Mouse (Mus musculus): ENCODE data around the gene Cadm3. TPM values are rescaled to one million over a fixed set of nuclear protein-coding genes. Genes with fewer than 3 reads are reported as not detected.

Gene Cadm3
- total and polyA plus RNA-seq, 3 experiments: not detected

Other genes starting within 250 kb of the Cadm3 start
- not detected in 2 replicates for gene Olfr1408, start 230.3 kb downstream of the Cadm3 start, total RNA-seq (2012; rRNA removed)
- gene Olfr1408, start 230.3 kb downstream of the Cadm3 start, total RNA-seq (2014; rRNA removed): not detected in 2 replicates
- gene Olfr1408, start 230.3 kb downstream of the Cadm3 start, polyA plus RNA-seq (2012; ENCODE audit: insufficient read length, low read depth): not detected in 2 replicates
- gene Olfr1406, start 177.1 kb downstream of the Cadm3 start, total RNA-seq (2012; rRNA removed): not detected in 2 replicates
- gene Olfr1406, start 177.1 kb downstream of the Cadm3 start, total RNA-seq (2014; rRNA removed): not detected in 2 replicates
- not detected in 2 replicates for gene Olfr1406, start 177.1 kb downstream of the Cadm3 start, polyA plus RNA-seq (2012; ENCODE audit: insufficient read length, low read depth)
- gene Olfr218, start 169.9 kb downstream of the Cadm3 start, total RNA-seq (2012; rRNA removed): not detected in 2 replicates
- gene Olfr218, start 169.9 kb downstream of the Cadm3 start, total RNA-seq (2014; rRNA removed): not detected in 2 replicates
- not detected in 2 replicates for gene Olfr218, start 169.9 kb downstream of the Cadm3 start, polyA plus RNA-seq (2012; ENCODE audit: insufficient read length, low read depth)
- gene Olfr1404, start 155.3 kb downstream of the Cadm3 start, total RNA-seq (2012; rRNA removed): not detected in 2 replicates
- gene Olfr1404, start 155.3 kb downstream of the Cadm3 start, total RNA-seq (2014; rRNA removed): not detected in 2 replicates
- not detected in 2 replicates for gene Olfr1404, start 155.3 kb downstream of the Cadm3 start, polyA plus RNA-seq (2012; ENCODE audit: insufficient read length, low read depth)
- gene Fcer1a, start 140.5 kb downstream of the Cadm3 start, total RNA-seq (2012; rRNA removed): not detected in 2 replicates
- not detected in 2 replicates for gene Fcer1a, start 140.5 kb downstream of the Cadm3 start, total RNA-seq (2014; rRNA removed)
- not detected in 2 replicates for gene Fcer1a, start 140.5 kb downstream of the Cadm3 start, polyA plus RNA-seq (2012; ENCODE audit: insufficient read length, low read depth)
- gene Olfr418, start 101.7 kb downstream of the Cadm3 start, total RNA-seq (2012; rRNA removed): not detected in 2 replicates
- gene Olfr418, start 101.7 kb downstream of the Cadm3 start, total RNA-seq (2014; rRNA removed): not detected in 2 replicates
- gene Olfr418, start 101.7 kb downstream of the Cadm3 start, polyA plus RNA-seq (2012; ENCODE audit: insufficient read length, low read depth): not detected in 2 replicates
- not detected in 2 replicates for gene Mptx2, start 89.9 kb downstream of the Cadm3 start, total RNA-seq (2012; rRNA removed)
- gene Mptx2, start 89.9 kb downstream of the Cadm3 start, total RNA-seq (2014; rRNA removed): not detected in 2 replicates
- gene Mptx2, start 89.9 kb downstream of the Cadm3 start, polyA plus RNA-seq (2012; ENCODE audit: insufficient read length, low read depth): not detected in 2 replicates
- gene Ackr1, start 33.9 kb downstream of the Cadm3 start, total RNA-seq (2012; rRNA removed): not detected in 2 replicates
- gene Ackr1, start 33.9 kb downstream of the Cadm3 start, total RNA-seq (2014; rRNA removed): not detected in 2 replicates
- gene Ackr1, start 33.9 kb downstream of the Cadm3 start, polyA plus RNA-seq (2012; ENCODE audit: insufficient read length, low read depth): not detected in 2 replicates
- gene Aim2, start 16.8 kb downstream of the Cadm3 start, total RNA-seq (2012; rRNA removed): 59.7 and 59.8 TPM in 2 replicates
- 117 and 130 TPM in 2 replicates for gene Aim2, start 16.8 kb downstream of the Cadm3 start, total RNA-seq (2014; rRNA removed)
- 83.7 and 87.0 TPM in 2 replicates for gene Aim2, start 16.8 kb downstream of the Cadm3 start, polyA plus RNA-seq (2012; ENCODE audit: insufficient read length, low read depth)
- gene Ifi206, start 123.3 kb upstream of the Cadm3 start, total RNA-seq (2012; rRNA removed): not detected in 2 replicates
- gene Ifi206, start 123.3 kb upstream of the Cadm3 start, total RNA-seq (2014; rRNA removed): 0.65 TPM in 1 of 2 replicates, not detected in the other
- gene Ifi206, start 123.3 kb upstream of the Cadm3 start, polyA plus RNA-seq (2012; ENCODE audit: insufficient read length, low read depth): 0.33 and 0.56 TPM in 2 replicates
- not detected in 2 replicates for gene Ifi214, start 168.3 kb upstream of the Cadm3 start, total RNA-seq (2012; rRNA removed)
- gene Ifi214, start 168.3 kb upstream of the Cadm3 start, total RNA-seq (2014; rRNA removed): 0.16 TPM in 1 of 2 replicates, not detected in the other
- gene Ifi214, start 168.3 kb upstream of the Cadm3 start, polyA plus RNA-seq (2012; ENCODE audit: insufficient read length, low read depth): 0.09 and 0.40 TPM in 2 replicates
- 41.2 and 46.5 TPM in 2 replicates for gene Ifi213, start 231.6 kb upstream of the Cadm3 start, total RNA-seq (2012; rRNA removed)
- gene Ifi213, start 231.6 kb upstream of the Cadm3 start, total RNA-seq (2014; rRNA removed): 70.8 and 78.0 TPM in 2 replicates
- gene Ifi213, start 231.6 kb upstream of the Cadm3 start, polyA plus RNA-seq (2012; ENCODE audit: insufficient read length, low read depth): 40.1 and 42.7 TPM in 2 replicates